Mouse (Mus musculus) urinary bladder, postnatal 10 days (tissue): Measurements from ENCODE around the gene Golt1b.
A peak's percentile ranks its signal among the peaks of the same experiment; 100 is the strongest.
"Not testable (repeated sequence)": the region's sequence is repeated elsewhere in the genome, so short reads cannot be mapped to it uniquely, and the experiment has no call there.

Experiments used
- DNase-seq: peaks from one replicate; pipeline ENCODE4 v3.0.0; 2022; ENCODE audit warnings: low spot score

Gene Golt1b

DNA sequence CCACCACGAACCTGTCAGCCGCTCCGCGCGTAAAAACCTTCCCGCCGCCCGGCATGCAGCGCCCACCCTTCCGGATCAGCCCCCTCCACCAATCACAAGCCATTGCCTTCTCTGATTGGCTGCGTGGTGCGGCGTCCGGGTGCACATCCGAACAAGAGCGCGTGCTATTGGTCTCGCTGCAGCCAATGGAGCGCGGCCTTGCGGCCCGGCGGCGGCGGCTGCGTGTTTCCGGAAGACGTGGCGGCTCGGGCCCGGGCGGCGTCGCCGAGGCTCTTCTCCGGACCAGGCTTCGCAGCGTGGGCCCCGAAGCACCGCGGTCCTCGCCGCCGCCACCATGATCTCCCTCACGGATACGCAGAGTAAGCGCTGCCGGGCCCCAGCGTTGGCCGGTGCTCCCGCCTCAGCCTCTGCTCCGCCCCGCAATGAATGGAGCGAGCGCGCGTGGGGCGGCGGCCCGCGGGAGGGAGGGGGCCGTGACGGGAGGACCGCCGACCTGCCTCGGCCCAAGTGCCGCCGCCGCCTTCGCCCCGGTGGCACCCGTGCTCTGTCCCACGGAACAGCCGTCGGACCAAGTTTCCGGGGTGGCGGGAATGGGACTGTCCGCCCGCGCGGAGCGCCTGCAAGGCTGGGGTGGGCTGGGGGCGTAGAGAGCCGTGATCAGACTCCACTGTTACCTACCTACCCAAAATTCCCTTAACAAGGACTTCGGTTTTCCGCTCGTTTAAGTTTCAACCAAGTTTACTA lies at the start of gene Golt1b, which contains the start of gene Recql:
TSS of gene Golt1b (plus strand) at position 211 of the 744 bp plus-strand sequence.
TSS of gene Recql (minus strand) at position 77 of the 744 bp plus-strand sequence.
- DNase-seq, result peak; percentile 97

DNA sequence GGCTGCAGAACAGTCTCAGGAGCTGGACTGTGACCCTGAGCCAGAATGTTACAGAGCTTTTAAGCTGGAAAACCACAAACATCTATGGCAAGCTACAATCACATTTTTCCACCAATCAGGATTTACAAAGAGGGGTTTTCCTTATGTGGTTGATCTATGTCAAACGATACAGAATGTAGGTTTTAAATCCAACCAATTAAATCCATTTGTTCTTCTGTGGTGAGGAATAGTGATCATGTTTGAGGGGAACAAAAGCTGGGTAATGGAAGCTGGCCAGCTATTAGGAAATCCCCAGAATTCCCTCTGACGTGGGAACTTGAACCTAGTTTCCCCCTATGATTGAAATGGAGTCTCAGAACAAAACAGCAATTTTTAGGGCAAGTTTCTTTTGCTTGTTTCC lies 48.1 kb upstream of the Golt1b start:
- DNase-seq, result no peak

DNA sequence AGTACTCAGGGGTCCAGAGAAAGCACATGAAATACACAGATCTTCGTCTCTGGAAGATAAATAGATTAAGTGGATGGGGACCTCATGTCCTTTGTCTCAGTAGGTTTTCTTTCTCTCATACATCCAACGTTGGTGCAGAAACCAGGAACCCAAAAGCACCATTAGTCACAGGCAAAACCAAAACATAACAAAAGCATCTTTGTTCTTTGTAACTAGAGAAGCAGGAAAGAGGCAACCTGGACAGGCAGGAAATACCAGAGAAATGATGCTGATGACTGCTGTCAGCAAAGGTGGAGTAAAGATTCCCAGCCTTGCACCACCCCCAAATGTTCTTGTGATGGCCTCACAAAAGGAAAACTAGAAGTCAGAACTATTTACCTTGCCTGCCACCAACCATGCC lies 47.4 kb upstream of the Golt1b start:
- no peak for DNase-seq

DNA sequence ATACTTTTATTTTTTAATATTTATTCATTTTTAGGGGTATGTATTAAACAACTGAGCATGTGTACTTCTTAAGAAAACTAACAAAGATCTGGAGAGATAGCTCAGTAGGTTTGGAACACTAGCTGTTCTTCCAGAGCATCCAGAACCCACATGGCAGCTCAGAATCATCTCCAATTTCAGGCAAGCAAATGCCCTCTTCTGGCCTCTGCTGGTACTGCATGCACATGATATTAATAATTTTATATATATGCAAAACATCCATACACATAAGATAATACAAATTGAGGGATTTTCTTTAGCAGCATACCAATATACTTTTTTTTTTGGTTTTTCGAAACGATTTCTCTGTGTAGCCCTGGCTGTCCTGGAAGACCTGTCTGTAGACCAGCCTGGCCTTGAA lies 43.5 kb upstream of the Golt1b start:
- DNase-seq, result no peak

DNA sequence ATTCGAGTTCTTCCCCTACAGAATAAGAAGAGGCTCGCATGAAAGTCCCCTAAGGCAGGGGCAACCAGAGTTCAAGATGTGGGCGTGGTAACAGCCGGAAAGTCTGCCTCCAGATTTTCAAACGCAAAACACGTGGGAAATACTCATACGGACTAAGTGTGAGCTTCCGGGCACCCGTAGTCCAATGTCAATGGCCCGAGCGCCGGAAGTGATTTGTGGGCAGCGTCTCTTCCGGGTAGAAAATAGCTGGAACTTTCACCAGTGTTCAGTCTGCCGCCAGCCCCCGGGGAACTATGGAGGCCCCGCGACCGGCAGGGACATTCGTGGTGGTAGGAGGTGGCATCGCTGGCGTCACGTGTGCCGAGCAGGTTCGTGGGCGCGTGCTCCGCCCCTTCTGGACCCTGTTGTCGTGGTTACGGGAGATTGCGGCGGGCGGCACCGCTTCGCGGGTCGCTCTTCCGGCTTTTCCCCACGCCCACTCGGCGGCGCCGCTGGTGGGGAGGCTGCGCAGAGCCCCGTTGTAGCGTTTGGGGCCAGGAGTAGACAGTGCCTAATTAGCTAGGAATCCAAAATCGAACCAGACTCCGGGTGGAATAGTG lies 41.5 kb upstream of the Golt1b start, which contains the start of gene Pyroxd1:
TSS of gene Pyroxd1 (plus strand) at position 215 of the 599 bp plus-strand sequence.
- DNase-seq, result peak; percentile 43

DNA sequence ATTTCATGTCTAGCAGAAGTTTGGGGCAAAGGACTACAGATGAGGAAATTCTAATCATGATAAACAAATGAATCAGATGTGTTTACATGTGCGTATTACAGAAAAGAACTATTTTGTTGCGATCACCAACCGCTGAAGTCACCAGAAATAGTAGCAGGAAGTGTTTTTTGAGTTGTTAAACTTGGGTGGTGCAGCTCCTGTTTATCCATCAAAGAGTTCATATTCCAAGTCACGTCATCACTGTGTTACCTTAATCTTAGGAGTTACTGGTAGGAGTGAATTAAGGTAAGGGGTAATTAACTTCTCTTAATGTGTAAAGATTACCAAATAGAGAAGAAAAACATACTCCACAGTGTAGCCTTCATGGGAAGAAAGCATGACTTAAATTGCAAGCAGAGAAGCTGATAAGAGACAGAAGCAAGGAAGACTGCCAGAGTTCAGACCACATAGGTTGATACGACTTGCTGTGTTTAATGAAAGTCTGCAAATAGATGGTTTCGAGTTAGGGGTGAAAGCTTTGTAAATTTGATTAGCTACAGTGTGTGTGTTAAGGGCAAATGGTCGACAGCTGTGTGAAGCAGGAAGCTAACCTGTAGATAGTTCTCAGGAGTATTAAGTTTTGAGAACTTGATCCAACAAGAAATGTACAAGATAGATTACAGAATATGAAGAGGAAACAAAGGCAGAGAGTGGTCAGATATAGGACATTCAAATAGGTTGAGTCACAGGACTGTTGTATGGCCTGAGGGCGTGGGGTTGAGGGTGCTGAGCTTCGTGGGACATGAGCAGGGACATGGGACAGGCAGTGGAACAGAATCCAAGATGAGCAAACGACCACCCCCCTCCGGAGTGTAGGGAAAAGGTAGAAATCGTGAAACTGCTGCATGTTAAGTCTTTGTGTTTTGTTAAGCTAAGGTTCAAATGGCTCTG lies 40.6 kb upstream of the Golt1b start:
- DNase-seq, result no peak

DNA sequence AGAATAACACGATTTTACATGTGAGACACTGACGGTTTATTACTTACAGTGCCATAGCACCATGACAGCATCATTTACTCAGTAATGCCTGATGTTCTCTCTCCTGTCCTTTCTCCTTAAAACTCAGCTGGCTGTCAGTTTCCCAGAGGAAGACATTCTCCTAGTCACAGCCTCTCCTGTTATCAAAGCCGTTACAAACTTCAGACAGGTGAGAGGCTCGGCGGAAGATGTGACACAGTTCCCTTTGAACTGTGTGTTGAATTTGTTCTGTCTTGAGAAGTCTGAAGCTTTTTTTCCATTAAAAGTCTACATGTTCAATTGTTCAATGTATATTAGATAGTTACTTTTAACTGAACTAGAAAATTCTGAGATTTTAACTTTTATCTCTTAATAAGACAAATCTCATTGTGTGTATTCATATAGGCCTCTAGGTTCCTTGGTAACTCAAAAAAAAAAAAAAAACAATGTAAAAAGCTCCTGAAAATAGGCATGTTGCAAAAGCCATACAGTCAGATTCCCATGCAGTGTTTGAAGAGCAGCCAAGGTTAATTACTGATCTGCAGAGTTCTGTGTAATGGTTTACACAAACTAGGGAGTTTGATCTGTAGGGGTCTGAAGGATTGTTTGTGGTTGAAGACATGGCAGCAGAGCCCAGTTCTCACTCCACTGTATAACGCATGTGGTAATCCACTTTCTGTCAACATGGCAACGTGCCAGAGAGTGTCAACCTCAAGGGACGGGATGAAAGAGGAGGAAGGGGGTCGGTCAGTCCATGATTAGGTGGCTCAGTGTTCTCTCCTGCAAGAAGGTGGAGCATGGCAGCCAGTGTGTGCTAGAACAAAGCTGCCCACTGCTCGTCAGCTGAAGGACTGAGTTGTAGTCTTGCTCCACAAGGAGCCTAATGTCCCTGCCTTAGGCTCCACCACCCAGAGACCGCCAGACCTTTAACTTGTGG lies 39.3 kb upstream of the Golt1b start:
- no peak for DNase-seq

DNA sequence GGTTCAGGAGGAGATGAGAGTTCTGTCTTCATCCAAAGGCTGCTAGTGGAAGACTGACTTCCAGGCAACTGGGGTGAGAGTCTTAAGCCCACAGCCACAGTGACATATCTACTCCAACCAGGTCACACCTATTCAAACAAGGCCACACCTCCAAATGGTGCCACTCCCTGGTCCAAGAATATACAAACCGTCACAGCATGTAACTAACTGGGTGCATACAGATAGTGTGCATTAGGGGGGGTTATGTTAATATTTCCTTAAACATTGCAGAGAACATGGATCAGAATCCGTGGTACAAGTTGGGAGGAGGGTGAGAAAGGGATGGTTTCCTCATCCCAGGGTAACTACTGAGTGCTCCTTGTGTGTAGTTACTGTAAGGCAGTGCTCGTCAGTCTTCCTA lies 34.9 kb upstream of the Golt1b start:
- DNase-seq, result not testable (repeated sequence)

DNA sequence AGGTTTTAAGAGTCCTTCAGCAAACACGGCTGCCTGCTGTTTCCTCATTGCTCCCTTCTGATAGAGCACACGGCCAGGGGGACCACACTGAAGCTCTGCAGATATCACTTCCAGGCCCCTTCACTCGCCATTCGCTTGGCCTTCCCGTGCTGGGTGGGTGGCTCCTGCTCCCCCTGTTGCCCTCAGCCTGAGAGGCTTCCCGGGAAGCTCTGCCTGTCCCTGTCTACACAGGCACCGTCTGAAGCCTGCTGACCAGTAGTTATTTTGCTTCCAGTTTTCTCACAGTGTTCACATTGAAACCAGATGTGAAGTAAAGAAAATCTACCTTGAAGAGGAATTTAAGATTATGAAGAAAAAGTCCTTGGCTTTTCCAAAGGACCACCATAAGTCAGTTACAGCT lies 29.9 kb upstream of the Golt1b start:
- no peak for DNase-seq

DNA sequence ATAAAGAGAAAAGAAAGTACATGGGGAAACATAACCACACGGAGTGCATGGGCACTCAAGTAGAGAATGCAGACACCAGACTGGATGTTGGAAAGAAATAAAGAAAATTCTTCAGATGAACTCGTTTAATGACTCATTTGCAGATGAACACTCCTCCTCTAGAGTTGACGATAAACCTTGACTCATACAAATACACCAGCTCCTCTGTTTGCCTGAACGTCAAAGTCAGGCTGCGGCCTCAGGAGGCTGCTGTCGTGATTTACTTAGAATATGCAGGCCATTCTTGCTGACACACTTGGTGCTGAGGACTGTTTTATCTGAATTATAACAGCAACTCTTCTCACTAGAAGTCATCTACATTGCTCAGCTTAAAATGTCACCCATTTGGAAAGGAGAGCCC lies 25.0 kb upstream of the Golt1b start:
- no peak for DNase-seq

DNA sequence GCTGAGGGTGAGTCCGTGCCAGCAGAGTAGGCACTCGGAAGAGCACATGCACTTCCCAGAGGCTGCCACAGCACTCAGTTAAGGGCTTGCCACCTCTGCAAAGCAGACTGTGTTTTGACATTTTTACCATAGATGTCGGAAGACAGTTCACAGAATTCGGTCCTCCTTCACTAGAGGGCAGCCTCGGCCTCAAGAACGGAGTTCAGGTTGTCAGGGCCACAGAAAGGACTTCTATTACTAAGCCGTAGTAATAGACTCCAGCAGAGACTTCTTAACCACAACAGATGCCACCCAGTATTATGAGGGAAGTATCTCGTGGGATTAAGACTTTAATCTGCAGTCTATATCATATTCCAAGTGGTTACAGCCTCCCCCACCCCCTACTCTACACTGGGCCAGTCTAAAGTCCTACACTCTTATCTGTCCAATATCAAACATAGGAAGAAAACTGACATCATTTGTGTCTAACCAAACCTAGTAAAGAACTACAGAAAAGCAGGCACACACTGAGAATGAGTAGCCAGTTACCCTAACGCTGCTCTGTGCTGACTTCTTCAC lies 23.9 kb upstream of the Golt1b start:
- no peak for DNase-seq

DNA sequence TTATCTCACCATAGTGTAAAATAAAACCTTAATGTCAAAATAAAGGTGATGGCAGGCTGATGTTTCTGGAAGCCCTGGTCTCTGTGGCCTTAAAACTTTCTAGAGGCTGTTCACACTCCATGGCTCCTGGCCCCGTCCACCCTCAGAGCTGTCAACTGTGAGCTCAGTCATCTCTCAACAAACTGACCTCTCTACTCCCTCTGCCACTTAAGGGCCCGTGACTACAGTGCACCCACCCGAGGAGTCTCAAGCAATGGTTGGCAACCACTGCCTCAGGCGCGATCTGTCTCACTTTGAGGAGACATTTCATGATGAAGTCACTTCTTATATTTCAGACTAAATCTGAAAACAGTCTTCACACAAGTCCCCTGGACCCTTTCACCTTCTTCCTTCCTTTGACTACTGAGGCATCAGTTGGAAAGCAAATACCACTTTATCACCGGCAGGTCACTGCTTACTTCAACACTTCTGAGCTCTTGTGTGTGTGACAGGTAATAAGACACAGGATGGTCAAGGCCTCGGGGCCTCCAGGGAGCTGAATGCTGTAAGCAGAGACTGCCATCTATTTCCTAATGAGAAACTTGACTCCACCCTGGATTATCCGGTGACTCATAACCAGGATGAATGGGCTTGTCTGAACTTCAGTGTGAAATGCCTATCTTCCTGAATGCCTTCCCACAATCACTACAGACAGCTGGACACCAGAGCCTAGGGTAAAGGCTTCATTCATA lies 21.1 kb upstream of the Golt1b start:
- DNase-seq, result no peak

DNA sequence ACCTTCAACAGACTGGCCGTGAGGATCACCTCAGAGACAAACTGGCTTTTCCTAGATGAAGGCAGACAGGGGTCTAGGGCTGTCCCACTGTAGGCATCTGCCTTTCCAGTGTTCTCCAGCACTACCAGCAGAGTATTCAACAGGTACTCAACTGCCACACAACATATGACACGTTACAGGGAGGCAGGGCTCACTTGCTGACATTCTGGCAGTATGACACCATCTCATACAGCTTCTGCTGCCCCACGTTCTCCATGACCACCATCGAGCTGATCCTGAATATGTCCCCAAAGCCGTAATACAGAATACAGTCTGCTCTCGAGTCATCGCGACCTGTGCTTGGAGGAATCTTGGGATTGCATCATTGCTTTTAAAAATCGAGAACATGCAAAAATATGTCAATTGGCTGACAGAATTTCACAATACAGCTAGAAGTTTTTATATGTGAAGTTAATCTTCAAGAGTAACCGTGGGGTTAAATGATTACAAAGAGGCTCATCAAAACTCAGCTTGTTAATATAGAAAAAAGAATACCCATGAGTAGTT lies 20.5 kb upstream of the Golt1b start:
- DNase-seq, result no peak

DNA sequence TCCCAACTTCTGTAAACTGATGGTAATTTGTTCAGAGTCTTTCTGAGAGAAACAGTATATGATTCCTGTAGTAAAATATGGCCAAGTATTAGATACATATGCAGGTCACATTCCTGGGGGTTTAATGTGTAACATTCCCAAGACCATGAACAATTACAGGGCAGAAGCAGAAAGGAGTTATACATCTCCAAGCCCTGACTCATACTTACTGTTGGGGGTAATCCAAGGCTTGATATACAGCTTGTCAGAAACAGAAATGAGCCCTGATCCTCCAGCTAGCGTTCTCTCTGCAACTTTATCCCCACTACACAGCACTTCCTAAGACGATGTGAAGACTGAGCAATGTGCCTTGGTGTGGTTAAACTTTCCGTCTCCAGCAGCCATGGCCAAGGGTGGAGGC lies 19.5 kb upstream of the Golt1b start:
- DNase-seq, result no peak

DNA sequence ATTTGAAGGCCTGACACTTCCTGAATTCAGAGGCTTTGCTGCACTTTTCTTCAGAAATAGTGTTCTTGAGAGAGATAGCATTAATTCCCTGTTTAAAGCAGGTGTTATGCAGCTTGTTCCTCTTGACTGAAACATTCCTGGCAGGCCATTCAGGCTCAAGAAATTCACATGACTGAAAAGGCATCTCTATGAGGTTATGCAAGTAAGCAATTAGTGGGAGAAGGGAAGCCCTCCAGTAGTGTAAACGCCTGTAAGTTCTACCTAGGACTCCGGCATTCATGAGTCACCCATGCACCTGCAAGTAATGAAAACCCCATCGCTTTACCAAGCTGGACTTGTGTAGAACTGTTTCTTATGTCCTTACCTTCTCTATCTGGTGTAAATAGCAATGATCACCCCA lies 17.5 kb upstream of the Golt1b start:
- no peak for DNase-seq

DNA sequence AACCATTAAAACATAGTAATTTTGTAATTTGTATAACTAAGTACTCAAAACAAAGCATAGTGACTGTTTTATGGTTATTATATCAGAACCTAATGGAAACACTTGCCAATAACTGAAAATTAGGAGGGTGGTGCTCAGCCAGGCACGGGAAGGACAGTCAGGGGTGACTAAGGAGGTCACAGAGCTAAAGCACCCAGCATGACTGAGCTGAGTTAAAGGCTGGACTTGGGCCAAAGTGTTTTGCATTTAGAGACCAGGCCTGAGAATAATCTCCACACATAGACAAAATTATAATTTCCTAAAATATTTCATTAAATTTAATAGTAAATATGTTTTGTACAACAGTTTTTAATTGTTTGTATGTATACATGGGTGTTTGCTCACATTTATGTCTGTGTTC lies 9.9 kb upstream of the Golt1b start:
- DNase-seq, result no peak

DNA sequence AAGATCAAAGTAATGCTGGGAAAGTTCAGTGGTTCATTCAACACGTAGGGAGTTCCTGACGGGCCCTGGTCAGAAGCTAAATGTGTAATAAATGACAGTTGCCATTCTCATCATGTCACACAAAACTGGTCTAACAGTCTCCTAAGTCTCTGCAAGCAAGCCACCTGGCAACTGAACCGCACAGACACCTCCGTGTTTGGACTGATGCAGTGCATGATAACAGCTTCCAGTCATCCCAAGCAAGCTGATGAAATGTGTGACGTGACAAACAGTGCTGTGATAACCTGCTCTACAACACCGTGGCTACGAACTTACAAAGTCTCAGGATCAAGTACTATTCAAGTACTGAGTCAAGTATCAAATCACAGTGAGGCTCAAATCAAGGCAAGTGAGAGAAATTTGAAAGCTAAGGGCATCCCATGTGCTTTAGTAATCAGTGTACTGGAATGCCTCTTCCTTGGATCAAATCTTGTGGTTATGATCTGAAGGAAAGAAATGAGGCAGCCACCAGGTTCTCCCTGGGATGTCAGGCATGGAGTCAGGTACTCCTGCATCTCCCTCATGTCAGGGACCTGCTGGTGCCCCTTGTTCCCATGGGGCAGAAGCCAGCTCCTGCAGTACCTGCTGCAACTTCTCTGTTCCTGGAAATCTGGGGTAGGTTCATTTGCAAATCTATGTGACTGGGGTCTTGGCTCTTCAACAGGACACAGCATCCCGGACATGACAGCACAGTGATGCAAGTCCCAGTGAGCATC lies 8.3 kb upstream of the Golt1b start:
- no peak for DNase-seq

DNA sequence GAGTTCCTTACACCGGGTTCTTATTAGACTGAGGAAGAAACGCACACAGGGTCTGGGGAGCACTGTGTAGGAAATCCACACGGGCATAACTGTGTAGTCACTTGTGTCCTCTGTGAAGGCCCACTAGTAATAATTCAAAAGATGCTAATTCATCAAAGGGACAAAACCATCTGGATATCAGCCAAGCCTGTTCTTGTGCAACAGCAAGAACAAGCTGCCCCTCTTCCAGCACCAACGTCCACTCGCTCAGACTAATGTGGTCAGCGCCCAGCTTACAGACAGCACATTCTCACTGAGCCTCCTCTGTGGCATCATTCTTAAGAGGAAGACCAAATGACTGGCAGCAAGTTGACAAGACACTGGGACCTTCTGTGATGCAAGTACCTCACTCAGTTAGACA lies 7.1 kb upstream of the Golt1b start:
- no peak for DNase-seq

DNA sequence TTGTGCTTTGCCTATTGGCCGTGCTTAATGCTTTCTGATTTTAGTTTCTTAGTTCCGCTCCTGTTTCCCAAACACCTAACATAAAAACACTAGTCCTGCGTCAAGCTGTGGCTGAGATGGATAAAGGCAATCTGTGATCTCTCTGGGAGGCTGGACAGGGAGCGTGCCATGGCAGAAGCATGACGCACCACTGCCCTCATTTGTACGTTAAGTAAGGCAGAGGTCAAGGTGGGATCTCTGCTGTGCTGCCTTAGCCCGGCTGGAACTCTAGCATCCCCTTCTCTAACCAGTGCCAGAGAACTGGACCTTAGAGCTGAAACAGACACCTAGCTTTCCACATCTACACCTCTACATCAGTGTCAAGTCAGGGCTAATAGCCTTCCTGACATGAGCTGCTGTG lies 5.4 kb upstream of the Golt1b start:
- DNase-seq, result no peak
